Mouse (Mus musculus) C3H10T1/2 (cell line): ENCODE results near the gene Tcl1. TPM values are rescaled to one million over a fixed set of nuclear protein-coding genes. Genes with fewer than 3 reads are reported as not detected.

Source experiments
- polyA plus RNA-seq, 2 experiments: library from polyadenylated mRNA; unstranded; fragments of >200 nt; fragmentation: generic; extraction: Trizol; gene quantifications; one replicate each; pipeline ENCODE4 v1.2.1; 2012; ENCODE audit warnings: missing spikeins in 2 of 2

The Tcl1 gene
- polyA plus RNA-seq, result not detected

GRCm38 (mm10) chr12:105222601-105223319 is at the start of gene Tcl1:
Gene Tcl1 (minus strand): TSS chr12:105222793.

GRCm38 (mm10) chr12:105201657-105202056 is 20.9 kb downstream of the Tcl1 start, which contains the start of gene Tcl1b4:
Gene Tcl1b4 (plus strand): TSS chr12:105201957.

GRCm38 (mm10) chr12:105190743-105191142 is 31.9 kb downstream of the Tcl1 start, which contains the start of gene Tcl1b3:
Gene Tcl1b3 (plus strand): TSS chr12:105191043.

GRCm38 (mm10) chr12:105176044-105176443 is 46.5 kb downstream of the Tcl1 start, which contains the start of gene Tcl1b5:
Gene Tcl1b5 (plus strand): TSS chr12:105176344.

Other genes starting within 250 kb of the Tcl1 start
- 10 to 100 TPM in 1 of 2 experiments, 1 to 10 TPM in 1; 4.9 to 12.5 TPM for gene Syne3, start 213.0 kb downstream of the Tcl1 start, polyA plus RNA-seq
- 100 to 1,000 TPM in 1 of 2 experiments, 10 to 100 TPM in 1; 54.7 to 131 TPM for gene Glrx5, start 190.1 kb downstream of the Tcl1 start, polyA plus RNA-seq
- not detected for gene Tcl1b2, start 76.8 kb downstream of the Tcl1 start, polyA plus RNA-seq
- not detected for gene Tcl1b1, start 63.1 kb downstream of the Tcl1 start, polyA plus RNA-seq
- not detected for gene Tcl1b5, start 46.4 kb downstream of the Tcl1 start, polyA plus RNA-seq
- not detected for gene Tcl1b3, start 31.8 kb downstream of the Tcl1 start, polyA plus RNA-seq
- not detected for gene Tcl1b4, start 20.8 kb downstream of the Tcl1 start, polyA plus RNA-seq
- not detected for gene Tunar, start 111.1 kb upstream of the Tcl1 start, polyA plus RNA-seq
- under 1 TPM in 1 of 2 experiments, not detected in 1; 0.02 TPM for gene D430019H16Rik, start 231.1 kb upstream of the Tcl1 start, polyA plus RNA-seq